Mouse (Mus musculus) ES-E14 (cell line): ENCODE data around the gene Nccrp1.

Experiments used
- MAFK ChIP-seq: IDR thresholded peaks from 2 replicates; pipeline ENCODE4 v1.6.1; 2014; ENCODE audit warnings: mild to moderate bottlenecking, low read depth, low read length, inconsistent platforms; ENCODE audit not compliant: insufficient read depth
- ZC3H11A ChIP-seq: IDR thresholded peaks from 2 replicates; pipeline ENCODE4 v1.6.1; 2012; ENCODE audit warnings: low read depth, mild to moderate bottlenecking, inconsistent platforms, low read length, borderline replicate concordance
- ZNF384 ChIP-seq: IDR thresholded peaks from 2 replicates; pipeline ENCODE4 v1.6.1; 2012; ENCODE audit warnings: low read depth, low read length, inconsistent platforms

DNA sequence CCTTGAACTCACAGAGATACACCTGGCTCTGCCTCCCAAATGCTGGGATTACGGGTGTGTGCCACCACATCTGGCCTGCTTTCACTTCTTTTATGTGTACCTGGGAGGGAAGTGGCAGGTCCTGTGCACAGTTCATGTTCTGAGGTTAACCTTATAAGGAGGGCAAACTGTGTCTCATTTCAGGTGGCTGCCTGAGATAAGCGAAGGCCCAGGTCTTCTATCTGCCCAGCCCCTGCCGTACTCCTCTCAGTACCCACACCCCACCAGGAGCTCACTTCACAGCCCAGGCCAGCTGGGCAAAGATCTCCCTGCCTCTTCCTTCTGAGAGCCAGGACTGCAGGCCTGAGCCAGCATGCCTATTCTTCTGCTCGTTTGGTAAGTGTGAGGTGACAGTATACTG, 34.7 kb upstream of the Nccrp1 start:
- TF ChIP-seq ZNF384: no peak
- TF ChIP-seq MAFK: no peak
- no peak for TF ChIP-seq ZC3H11A
